Mouse (Mus musculus): ENCODE data around the gene Tssk2. TPM values are rescaled to one million over a fixed set of nuclear protein-coding genes. Genes with fewer than 3 reads are reported as not detected.

Gene Tssk2
- not detected for total RNA-seq (2021)
- long read RNA-seq, experiment 1, result 0 reads
- long read RNA-seq, experiment 2, result 0 reads

DNA sequence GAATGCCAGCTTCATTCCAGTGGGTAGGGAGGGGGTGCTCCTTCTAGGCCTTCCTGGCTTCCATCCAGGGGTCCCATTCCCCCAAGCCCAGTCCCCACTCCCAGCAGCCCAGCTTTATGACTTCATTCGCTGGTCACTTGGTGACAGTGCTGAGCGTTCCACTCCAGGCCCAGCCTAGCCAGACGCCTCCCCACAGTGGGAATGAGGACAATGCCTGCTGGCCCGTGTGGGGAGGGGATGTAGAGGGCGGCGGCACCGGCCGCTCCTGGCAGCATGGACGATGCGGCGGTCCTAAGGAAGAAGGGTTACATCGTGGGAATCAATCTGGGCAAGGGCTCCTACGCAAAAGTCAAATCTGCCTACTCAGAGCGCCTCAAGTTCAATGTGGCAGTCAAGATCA is at the start of gene Tssk2, which contains the start of gene Dgcr2:
Tssk2 (plus strand) TSS at position 176 of the 400 bp plus-strand sequence.
Dgcr2 (minus strand) TSS at position 101 of the 400 bp plus-strand sequence.
- no peak for DNase-seq
- intact Hi-C loops (cut with DNase I), result no loop called here

DNA sequence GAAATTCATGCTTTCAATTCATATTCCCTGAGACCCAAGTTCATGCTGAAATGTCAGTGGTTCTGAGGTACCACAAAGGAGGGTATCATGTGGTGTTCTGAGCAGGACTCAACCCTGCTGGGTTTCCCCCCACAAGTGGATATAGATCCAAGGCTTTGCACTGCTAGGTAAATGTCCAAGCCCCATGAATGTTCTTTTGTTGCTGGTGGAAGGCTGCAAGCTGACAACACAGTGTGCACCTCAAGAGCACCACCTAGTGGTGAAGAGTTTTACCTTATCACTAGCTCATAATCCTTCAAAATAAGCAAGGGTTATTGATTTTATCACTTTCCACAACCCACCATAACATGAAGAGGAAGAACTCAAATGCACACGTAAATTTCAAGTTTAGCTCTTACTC is 49.5 kb upstream of the Tssk2 start:
- peak in 1 of 2 experiments; percentile 64 for DNase-seq
- intact Hi-C loops (cut with DNase I), result no loop called here

DNA sequence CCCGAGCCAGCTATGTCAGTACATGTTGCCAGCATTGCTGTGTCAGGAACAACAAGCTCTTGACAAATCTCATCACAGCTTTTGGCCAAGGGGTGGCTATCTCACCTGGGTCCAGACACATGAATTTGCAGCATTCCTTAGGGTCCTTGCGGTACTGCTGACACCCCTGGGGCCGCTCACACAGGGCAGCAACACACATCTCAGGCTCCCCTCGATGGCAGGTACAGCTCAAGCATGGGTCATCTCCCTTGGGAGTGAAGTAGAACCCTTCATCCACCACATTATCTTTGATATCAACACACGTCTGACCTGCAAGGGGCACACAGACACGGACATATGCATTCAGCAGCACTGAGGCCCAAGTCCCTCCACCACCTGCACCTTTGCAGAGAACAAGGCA is 49.0 kb upstream of the Tssk2 start:
- intact Hi-C loops (cut with DNase I), result no loop called here
- DNase-seq, result no peak

DNA sequence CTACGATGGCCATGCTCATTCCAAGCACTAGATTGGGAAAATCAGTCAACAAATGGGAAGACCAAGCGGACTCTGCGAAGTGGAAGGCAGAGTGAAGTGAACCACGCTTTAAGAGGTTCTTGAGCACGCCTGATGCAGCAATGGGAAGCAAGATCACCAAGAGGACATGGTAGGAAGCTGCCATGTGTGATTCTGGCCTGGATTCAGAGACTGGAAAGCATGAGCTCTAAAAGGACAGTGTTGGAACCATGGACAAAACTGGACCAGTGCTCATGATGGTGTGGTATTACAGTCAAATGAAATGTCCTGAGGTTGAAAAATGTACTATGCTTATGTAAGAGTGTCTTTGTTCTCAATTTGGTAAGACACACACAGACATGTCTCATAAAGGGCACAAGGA is 47.1 kb upstream of the Tssk2 start:
- intact Hi-C loops (cut with DNase I), result no loop called here
- DNase-seq, result no peak

DNA sequence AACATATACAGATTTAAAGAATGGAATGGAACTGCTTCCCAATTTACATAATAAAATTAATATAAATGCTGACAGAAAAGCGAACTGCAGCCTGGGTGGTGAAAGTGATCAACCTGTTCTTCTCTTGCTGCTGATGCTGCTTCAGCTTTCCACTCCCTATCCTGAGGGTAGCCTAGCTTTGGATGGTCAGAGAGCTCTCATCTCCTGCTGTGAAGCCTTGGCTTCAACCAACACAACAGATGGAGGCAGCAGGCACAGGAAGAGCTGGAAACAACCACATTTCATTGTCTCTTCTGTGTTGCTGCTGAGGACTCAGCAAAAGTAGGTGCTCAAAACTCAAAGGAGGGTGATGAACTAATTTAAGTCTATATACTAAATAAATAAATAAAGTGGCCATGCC is 46.6 kb upstream of the Tssk2 start:
- DNase-seq, result no peak
- intact Hi-C loops (cut with DNase I), result no loop called here

DNA sequence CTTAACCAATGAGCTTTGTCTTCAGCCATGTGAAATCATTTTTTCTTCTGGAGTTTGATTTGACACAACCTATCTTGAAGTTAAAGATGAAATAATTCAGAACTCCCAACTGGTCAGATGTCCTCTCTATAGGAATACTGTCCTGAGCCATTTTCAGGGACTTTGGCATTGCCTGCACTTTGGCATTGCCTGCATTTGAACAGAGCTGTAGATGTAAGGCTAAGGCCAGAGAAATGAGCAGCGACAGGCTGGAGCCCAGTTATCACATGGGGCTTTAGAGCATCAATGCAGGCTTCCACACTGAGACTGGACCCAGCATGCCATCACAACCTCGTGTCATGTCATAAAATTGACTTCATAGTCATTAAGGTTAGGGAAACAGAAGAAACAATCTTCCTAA is 45.2 kb upstream of the Tssk2 start:
- intact Hi-C loops (cut with DNase I), result no loop called here

DNA sequence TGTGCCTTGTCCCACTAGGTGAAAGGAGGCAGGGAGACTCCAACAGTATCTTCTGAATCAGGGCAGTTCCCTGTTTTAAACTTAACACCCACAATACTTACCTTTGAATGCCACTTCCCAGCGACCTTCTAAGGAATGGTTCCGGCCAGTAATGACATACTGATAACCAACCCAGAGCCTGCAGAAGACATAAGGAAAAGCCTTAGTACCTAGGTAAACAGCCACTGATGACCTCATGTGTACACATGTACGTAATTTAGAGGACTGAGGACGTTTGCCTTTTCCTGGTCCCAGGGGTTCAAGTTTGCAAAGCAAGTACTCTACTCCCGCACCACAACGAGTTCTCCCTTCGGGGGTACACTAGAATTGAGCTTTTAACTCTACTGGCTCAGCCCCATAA is 41.3 kb upstream of the Tssk2 start:
- intact Hi-C loops (cut with DNase I), result no loop called here
- no peak for DNase-seq

More for the DNA sequence above, 45.2 kb upstream of the Tssk2 start:
- no peak for DNase-seq

DNA sequence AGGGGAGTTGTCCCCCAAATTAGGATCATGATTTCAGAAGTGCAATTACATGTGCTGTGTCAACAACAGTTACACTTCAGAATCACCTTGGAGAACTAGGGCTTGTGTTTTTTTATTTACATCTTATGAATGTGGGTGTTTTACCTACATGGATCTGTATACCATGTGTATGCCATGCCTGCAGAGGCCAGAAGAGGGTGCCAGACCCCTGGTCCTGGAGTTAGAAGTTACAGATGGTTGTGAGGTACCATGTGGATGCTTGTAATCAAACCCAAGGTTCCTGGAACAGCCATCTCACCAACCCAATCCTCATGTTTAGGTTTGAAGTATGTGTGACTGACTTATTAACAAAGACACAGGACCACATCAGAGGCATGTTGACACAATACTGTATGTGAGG is 39.8 kb upstream of the Tssk2 start:
- intact Hi-C loops (cut with DNase I), result loop anchor here (1.0 kb wide), 1 partner anchor 80 kb away; no protein-coding TSS in a partner anchor
- DNase-seq, result no peak

DNA sequence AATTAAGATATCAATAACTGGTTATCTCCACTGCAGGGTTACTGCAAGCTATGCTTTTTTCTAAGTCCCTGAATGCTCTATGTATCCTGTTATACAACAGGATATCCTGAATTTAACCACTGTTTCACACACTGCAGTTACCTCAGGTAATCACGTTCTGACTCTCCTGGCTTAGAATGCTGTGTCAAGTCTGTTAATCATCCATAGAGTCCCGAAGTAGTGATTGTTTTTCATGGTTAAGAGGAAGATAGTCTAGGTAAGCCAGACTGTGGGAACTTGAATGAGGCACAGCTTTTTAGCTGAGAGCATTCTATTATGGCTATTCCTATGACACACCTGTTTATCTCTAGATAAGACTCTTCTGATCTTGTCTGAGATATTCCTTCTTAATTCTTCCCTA is 33.1 kb upstream of the Tssk2 start:
- intact Hi-C loops (cut with DNase I), result no loop called here
- DNase-seq, result no peak

DNA sequence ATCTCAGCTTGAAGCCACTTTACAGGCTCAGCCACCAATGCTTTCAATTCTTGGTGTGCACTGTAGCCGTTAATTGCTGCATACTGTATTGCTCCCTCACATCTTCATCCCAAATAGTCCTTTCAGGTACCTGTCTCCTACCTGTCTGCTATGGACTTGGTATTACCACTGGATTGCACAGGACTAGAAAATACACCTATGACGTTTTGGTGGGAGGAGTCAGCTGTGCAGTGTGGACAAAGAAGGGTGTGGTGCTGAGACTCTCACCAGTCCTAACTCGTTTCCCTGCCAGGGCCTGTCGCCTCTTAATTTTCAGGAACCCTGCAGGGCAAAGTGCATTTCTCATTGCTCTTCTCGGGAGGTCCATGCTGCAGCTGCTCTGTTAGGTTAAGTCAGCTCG is 32.7 kb upstream of the Tssk2 start:
- intact Hi-C loops (cut with DNase I), result no loop called here
- DNase-seq, result no peak

DNA sequence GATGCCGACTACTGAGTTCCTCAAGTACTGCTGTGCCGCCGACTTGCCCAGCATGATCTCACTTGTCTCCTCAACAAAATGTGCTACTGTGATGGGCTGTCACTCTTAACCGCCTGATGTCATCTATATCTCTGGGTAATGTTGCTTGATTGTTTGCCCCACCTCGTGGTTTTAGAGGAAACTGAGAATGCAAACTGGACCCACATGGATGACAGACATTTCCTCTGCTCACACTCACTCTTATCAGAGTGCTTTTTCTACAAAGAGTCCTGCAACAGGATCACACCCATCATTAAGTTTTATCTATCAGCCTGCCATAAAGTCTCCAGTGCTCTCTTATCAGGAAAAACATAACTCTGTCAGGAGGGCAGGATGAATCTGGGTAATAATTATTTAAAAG is 27.2 kb upstream of the Tssk2 start:
- intact Hi-C loops (cut with DNase I), result no loop called here
- no peak for DNase-seq

DNA sequence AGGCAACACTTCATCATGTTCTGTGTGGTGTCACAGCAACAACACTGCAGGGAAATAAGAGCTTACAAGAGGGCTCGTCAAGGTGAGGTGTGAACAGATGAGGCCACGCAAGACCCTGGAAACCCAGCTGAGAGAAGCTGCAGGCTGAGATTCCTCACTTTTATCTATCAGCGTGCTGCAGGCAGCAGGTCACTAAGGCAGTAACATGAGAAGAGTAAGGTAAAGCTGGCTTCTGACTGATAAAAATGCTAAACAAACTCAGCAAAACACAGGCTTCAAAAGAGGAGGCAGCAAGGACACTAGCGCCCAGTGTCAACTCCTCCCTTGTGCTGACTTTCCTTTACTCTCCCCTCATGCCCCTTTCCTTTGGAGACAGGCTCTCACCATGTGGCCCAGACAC is 25.4 kb upstream of the Tssk2 start:
- intact Hi-C loops (cut with DNase I), result no loop called here
- DNase-seq, result no peak

DNA sequence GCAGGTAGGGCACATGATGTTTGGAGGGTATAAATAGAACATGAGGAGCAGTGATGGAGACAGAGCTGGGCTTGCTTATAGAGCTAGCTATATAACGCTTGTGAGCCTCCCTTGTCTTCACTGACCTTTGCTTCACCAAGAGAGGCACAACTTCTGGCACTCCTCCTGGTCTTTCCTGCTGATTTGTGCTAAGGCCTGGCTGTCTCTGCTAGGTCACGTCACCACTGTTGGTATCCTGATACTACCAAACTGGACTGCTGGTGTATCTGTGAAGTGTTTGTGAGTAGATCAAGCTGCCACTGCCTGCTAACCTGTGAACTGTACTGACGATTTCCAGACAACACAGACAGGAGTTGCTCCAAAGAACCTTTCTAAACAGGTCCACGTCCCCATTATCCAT is 23.3 kb upstream of the Tssk2 start:
- intact Hi-C loops (cut with DNase I), result no loop called here
- DNase-seq, result no peak

DNA sequence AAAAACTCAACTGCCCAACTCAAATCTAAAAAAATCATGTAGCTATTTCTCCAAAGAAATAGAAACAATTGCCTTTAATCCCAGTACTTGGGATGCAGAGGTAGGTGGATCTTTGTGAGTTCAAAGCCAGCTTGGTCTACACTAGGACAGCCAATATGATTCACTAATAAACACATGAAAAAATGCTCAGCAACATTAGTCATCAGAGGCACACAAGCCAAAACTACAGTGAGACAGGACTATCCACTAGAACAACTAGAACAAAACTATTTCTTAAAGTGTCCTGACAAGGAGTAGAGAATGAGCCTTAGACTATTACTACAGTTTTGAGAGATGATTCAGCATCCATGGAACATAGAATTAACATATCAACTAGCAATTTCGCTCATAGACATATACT is 22.3 kb upstream of the Tssk2 start:
- intact Hi-C loops (cut with DNase I), result no loop called here

DNA sequence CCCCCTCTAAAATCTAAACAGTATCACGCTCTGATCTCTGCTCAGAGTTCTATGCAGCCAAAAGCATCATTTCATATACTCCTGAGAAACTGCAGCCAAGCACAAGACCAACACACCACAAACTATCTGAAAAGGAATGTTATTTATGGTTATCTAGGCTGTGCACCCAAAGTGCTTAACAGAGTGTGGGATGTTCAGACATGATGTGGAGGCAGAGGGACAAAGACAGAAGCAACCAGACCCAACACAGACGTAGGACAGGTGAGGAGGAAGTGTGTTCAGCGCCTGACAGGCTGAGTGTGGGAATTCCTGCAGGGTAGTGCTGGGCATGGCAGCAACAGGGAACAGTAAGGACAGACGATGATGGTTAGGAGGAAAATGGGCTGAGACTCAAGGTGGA is 18.9 kb upstream of the Tssk2 start:
- intact Hi-C loops (cut with DNase I), result no loop called here
- no peak for DNase-seq

More for the DNA sequence above, 22.3 kb upstream of the Tssk2 start:
- no peak for DNase-seq

DNA sequence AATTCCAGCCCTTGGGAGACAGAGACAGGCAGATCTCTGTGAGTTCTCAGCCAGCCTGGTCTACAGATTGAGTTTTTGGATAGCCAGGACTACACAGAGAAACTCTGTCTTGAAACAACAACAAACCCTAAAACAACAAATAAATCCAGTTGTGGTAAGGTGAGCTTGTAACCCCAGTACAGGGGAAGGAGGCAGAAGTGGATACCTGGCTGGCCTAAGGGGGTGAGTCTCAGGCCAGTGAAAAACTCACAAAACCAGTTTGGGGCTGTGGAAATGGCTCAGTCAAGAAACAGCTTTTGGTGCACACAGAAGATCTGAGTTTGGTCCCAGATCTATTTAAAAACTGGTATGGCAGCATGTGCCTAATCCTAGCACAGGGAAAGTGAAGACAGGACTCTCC is 16.2 kb upstream of the Tssk2 start:
- no peak for DNase-seq
- intact Hi-C loops (cut with DNase I), result no loop called here

DNA sequence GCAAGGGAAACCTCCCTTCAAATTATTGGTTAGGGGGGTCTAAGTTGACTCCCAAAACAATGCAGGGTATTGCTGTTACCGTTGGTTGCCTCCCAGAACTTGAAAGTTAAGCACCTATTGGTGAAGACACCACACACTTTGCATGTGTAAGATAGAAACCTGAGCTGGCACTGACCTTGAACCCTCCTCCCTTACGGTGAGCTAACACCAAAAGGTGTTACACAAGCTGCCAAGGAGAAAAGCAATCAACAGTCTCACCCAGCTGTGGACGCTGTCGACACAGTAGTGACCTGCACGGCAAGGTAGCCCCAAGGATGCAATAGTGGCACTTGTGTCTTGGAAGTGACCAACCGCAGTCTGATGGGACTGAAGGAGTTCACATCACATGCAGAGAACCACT is 14.3 kb upstream of the Tssk2 start:
- intact Hi-C loops (cut with DNase I), result no loop called here

DNA sequence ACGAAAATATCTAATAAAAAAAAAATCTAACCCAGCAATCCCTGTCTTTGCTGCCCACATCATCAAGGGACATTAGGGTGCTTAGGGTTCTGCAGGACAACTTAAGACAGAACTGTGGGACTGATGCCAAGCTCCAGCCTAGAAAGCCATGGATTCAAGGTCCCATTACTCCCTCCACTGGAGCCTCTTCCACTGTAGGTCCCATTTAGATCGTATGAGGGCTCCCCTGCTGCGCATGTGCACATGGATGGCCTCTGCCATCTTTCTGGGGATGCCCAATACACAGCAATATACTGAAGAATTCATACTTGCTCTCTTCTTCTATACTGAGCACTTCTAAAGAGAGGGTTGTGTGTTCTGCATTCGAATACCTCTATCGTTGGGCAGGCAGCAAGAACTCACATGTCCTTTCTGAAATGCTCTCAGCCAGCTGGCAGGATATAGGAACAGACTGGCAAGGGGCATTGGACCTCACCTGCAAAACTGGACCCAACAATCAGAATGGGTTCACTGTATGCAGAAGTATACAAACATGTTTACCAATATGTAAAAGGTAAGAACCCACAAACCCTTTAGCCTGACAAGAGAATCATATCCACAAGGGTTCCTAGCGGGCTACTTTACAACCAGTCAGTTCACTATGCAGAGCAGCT is 8.6 kb upstream of the Tssk2 start:
- no peak for DNase-seq
- intact Hi-C loops (cut with DNase I), result no loop called here

More for the DNA sequence above, 14.3 kb upstream of the Tssk2 start:
- no peak for DNase-seq

DNA sequence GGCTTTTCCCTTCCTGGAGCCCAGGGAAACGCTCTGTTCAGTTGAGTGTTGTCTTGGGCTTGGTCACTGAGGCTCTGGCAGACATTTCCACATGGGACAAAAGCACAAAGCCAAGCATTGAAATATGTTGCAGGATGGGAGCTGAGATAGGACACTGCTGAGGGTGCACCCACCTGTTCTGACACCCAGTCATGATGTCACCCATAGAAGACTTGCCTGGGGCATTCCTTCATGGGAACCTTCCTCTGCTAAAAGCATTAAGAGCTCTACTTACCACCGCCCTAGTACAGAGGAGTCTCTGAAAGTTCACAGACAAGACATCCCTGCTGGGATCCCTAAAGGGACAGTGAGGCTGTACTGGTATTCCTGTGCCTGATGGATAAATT is 8.1 kb upstream of the Tssk2 start:
- intact Hi-C loops (cut with DNase I), result no loop called here
- no peak for DNase-seq

DNA sequence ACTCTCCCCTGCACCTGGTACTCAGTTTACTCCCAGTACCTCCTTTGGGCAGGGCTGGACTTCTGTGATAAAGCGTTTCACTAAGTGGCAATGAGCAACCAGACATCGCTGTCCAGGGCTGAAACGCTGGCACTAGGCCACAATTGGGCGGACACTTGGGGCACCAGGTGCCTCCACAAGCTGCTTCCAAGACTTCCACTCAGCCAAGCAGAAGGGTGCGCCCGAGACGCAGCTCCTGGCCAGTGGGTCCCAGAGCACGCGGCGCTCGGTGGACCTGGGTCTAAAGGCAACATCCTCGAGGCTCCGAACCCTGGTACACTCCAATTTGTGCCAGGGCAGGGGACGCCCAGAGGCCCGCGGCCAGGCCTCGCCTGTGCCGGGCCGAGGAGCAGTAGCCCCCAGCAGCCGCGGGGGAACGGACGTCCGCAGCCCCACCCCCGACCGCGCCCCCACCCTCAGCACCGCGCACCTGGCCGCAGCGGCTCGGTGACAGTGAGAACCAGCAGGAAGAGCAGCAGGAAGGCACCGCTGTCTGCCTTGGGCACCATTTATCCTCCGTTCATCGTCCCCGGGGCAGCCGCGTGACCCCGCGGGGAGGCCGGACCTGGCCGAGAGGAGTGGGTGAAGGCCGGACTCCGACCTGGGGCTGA is 7.4 kb upstream of the Tssk2 start:
- intact Hi-C loops (cut with DNase I), result no loop called here
- peak; percentile 72 to 80 for DNase-seq

DNA sequence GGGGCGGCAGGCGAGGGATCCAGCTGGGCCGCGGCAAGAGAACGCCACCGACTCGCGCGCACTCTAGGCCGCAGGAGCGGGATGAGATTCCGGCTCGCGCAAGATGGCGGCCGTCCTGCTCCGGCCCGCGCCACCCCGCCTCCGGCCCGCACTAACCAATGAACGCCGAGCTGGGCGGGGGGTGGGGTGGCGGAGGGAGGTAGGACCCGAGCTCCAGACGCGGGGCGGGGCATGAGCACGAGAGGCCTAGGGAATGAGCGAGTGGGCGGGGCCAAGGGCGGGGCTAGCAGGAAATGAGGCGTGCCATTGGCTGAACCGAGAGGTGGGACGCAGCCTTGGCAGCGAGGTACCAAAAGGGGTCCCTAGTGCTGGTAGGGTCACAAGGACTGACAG is 6.9 kb upstream of the Tssk2 start, which contains the start of gene Gm20518:
Gm20518 (minus strand) TSS at position 105 of the 393 bp plus-strand sequence.
- intact Hi-C loops (cut with DNase I), result no loop called here
- peak; percentile 99 for DNase-seq

DNA sequence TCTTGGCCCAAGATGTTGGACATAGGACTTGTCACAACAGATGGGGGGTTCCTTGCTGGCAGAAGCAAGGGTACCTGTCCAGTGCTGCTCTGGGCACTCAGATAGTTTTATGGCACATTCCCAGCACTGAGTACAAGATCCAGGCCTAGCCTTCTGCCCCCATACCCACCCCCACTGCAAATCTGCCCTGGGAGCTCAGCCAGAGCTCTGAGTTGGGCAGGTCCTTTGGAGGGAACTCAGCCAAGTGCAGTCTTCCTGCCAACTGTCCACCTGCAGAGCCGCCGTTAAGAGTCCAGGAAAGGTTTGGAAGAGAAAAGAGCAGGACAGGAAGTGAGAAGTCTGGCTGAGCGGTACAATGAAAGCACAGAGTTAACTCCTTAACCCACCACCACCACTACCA is 5.8 kb upstream of the Tssk2 start:
- intact Hi-C loops (cut with DNase I), result no loop called here
- DNase-seq, result peak; percentile 43 to 63

Measured in heart, postnatal 14 days (tissue).